ENCODE assay signal across 8 mouse cellular contexts in genomic region chr6:51269617-51270016, GRCm38 (mm10).
DNase-seq lines count a peak whose midpoint lies in the region; ATAC-seq and TF ChIP-seq lines count a peak whose summit lies in the region.

No protein-coding gene starts in this region.

- DNase-seq in adrenal gland, postnatal 10 days, result peak; percentile 39
- DNase-seq in adrenal gland, adult (ENCODE audit: inconsistent age in 2 of 2, low spot score in 1 of 2), result no peak
- DNase-seq in CH12.LX (ENCODE audit: extremely low read depth), result peak; percentile 45
- peak; percentile 6 for DNase-seq in thymus, postnatal 25 days
- DNase-seq in cerebellum, postnatal 25 days, result no peak

- H3K27me3 ChIP-seq in CH12.LX (replicated peaks), result no peaks in the 10 kb centered on the region
- H3K27me3 ChIP-seq in forebrain, embryonic 16.5 days (replicated peaks; ENCODE audit: control insufficient read depth, insufficient read depth, low read length), result 0 out of 2 replicates have a peak, but pooled peaks cover 2% of the 10 kb centered on the region
- H3K27me3 ChIP-seq in limb, embryonic 15.5 days, result no peaks in the 10 kb centered on the region

- dilution Hi-C loops in CH12.LX (cut with MboI; ENCODE audit: extremely low pct_ligation_motif_present, extremely low pct_unique_long_range_greater_than_20kb, low sequenced_read_pairs), result no loop called here

- H3K4me2 ChIP-seq in CH12.LX (ENCODE audit: insufficient read depth, low read depth, poor library complexity, severe bottlenecking), result peak overlapping the region; percentile 72
- H3K4me2 ChIP-seq in forebrain, embryonic 16.5 days (ENCODE audit: low read length), result peak overlapping the region; percentile 99; the same call in 1 of the 2 replicates
- peak overlapping the region; percentile 90 for H3K4me2 ChIP-seq in limb, embryonic 15.5 days

- H3K79me2 ChIP-seq in CH12.LX (replicated peaks; ENCODE audit: control insufficient read depth, extremely low read depth, insufficient read depth, poor library complexity, severe bottlenecking), result peaks cover 17% of the 10 kb centered on the region

- peaks cover 0 to 23% of the 10 kb centered on the region in 2 experiments for H3K36me3 ChIP-seq in CH12.LX (replicated peaks in 1 of 2; ENCODE audit: control insufficient read depth in 1 of 2, insufficient read depth in 1 of 2, low read length in 1 of 2)
- no peaks in the 10 kb centered on the region for H3K36me3 ChIP-seq in forebrain, embryonic 16.5 days (ENCODE audit: control insufficient read depth, insufficient read depth)
- no peaks in the 10 kb centered on the region for H3K36me3 ChIP-seq in limb, embryonic 15.5 days

- no peak; a peak in 1 of 4 replicates for TF ChIP-seq CTCF in CH12.LX (conservative IDR thresholded peaks at IDR 0.05 in 1 of 2, IDR thresholded peaks at IDR 0.05 in 1 of 2; ENCODE audit: low read depth in 2 of 2, low read length in 2 of 2)

- H3K27ac ChIP-seq in CH12.LX (ENCODE audit: insufficient read depth, low read depth), result no peak overlapping the region; the same call in 1 of the 2 replicates
- H3K27ac ChIP-seq in forebrain, embryonic 16.5 days (ENCODE audit: low read length), result no peak overlapping the region
- peak overlapping the region; percentile 95 for H3K27ac ChIP-seq in limb, embryonic 15.5 days

- H3K9ac ChIP-seq in CH12.LX (ENCODE audit: insufficient read depth, low read depth), result peak overlapping the region; percentile 90
- no peak overlapping the region for H3K9ac ChIP-seq in forebrain, embryonic 16.5 days (replicated peaks; ENCODE audit: low read depth, low read length)
- peak overlapping the region; percentile 92 for H3K9ac ChIP-seq in limb, embryonic 15.5 days

- H3K4me3 ChIP-seq in CH12.LX (replicated peaks in 1 of 3; ENCODE audit: low read depth in 2 of 3, low read length in 2 of 3, poor library complexity in 1 of 3), result peak overlapping the region; percentile 90 to 99 (median 98)
- H3K4me3 ChIP-seq in forebrain, embryonic 16.5 days (replicated peaks; ENCODE audit: low read length), result no peak overlapping the region
- H3K4me3 ChIP-seq in limb, embryonic 15.5 days, result peak overlapping the region; percentile 92

- 39% methylated on average over 10 of the region's 10 CpGs for WGBS in forebrain, embryonic 16.5 days
- 14% methylated on average over 10 of the region's 10 CpGs for WGBS in limb, embryonic 15.5 days

- peaks cover 9 to 35% of the 10 kb centered on the region in 2 experiments for H3K4me1 ChIP-seq in CH12.LX (ENCODE audit: control insufficient read depth in 1 of 2, insufficient read depth in 2 of 2)
- peaks cover 14% of the 10 kb centered on the region for H3K4me1 ChIP-seq in forebrain, embryonic 16.5 days (replicated peaks; ENCODE audit: control insufficient read depth, insufficient read depth, low read length)
- H3K4me1 ChIP-seq in limb, embryonic 15.5 days, result peaks cover 17% of the 10 kb centered on the region

- TF ChIP-seq RAD21 in CH12.LX (IDR thresholded peaks at IDR 0.05; ENCODE audit: low read depth, low read length), result no peak; the same call in 1 of the 2 replicates

- no peak for ATAC-seq in forebrain, embryonic 16.5 days
- ATAC-seq in limb, embryonic 15.5 days (ENCODE audit: insufficient number of reproducible peaks, low FRiP score, low TSS enrichment, low read depth), result no peak
- no peak for ATAC-seq in cerebellum, adult (ENCODE audit: insufficient number of reproducible peaks, low FRiP score, low TSS enrichment)

- no peak for TF ChIP-seq EP300 in CH12.LX (IDR thresholded peaks at IDR 0.05; ENCODE audit: low read length)

- peaks cover 10% of the 10 kb centered on the region for H3K9me3 ChIP-seq in CH12.LX (replicated peaks; ENCODE audit: low read length)
- H3K9me3 ChIP-seq in forebrain, embryonic 16.5 days (ENCODE audit: control insufficient read depth, low read length), result no peaks in the 10 kb centered on the region
- no peaks in the 10 kb centered on the region for H3K9me3 ChIP-seq in limb, embryonic 15.5 days

- in situ Hi-C loops in CH12.LX (cut with MboI; ENCODE audit: low pct_ligation_motif_present, low pct_unique_long_range_greater_than_20kb, low sequenced_read_pairs), result no loop called here

- TF ChIP-seq POLR2A in CH12.LX (IDR thresholded peaks at IDR 0.05; ENCODE audit: low read depth, low read length), result no peak

TF ChIP-seq in CH12.LX, 34 proteins besides CTCF, POLR2A, EP300 and RAD21:
- TF ChIP-seq SIN3A (IDR thresholded peaks at IDR 0.05; ENCODE audit: low read length) (peak; percentile 15; the same call in 1 of the 2 replicates), POLR2AphosphoS2 (IDR thresholded peaks at IDR 0.05; ENCODE audit: low read depth, low read length) (no peak), UBTF (IDR thresholded peaks at IDR 0.05; ENCODE audit: low read depth, low read length) (0 out of 2 replicates have a peak, but pooled peaks have one; percentile 61), CHD1 (IDR thresholded peaks at IDR 0.05; ENCODE audit: low read depth, low read length) (no peak), MAX (IDR thresholded peaks at IDR 0.05; ENCODE audit: low read length) (peak; percentile 5; the same call in 1 of the 2 replicates), NELFE (IDR thresholded peaks at IDR 0.05; ENCODE audit: low read depth, low read length) (0 out of 2 replicates have a peak, but pooled peaks have one; percentile 14), CHD2 (IDR thresholded peaks at IDR 0.05; ENCODE audit: low read length) (peak; percentile 23; the same call in 1 of the 2 replicates)

Comparison
In these comparisons a context has a peak if more than half of its experiments do, and no peak if none do; other contexts are left out.
1. DNase-seq: peak in adrenal gland, postnatal 10 days (single experiment), CH12.LX (single experiment) and thymus, postnatal 25 days (single experiment); none in adrenal gland, adult (0 of 2) and cerebellum, postnatal 25 days (0 of 2).
2. Peak in every context shown above with its lines, with median percentiles within 50 percentile points of each other: H3K4me2 ChIP-seq.